Mouse (Mus musculus) heart, adult 2 months (tissue): Measurements from ENCODE around the gene D1Pas1. TPM values are rescaled to one million over a fixed set of nuclear protein-coding genes. Genes with fewer than 3 reads are reported as not detected.

ENCODE experiments used
- DNase-seq, 2 experiments: peaks; one replicate each; pipeline ENCODE4 v3.0.0; 2021
- H3K27ac ChIP-seq: fragments of 200-600 bp; 2 replicates; pipeline ENCODE4 v1.8.1; 2022
- H3K27me3 ChIP-seq: fragments of 200-500 bp; 2 replicates; pipeline ENCODE4 v1.6.1; 2012; ENCODE audit warnings: mild to moderate bottlenecking, low read length, inconsistent platforms, mixed read lengths; ENCODE audit not compliant: control insufficient read depth, insufficient read depth
- H3K36me3 ChIP-seq: fragments of 200-500 bp; 2 replicates; pipeline ENCODE4 v1.6.1; 2012; ENCODE audit warnings: low read length, inconsistent platforms; ENCODE audit not compliant: control insufficient read depth, insufficient read depth
- H3K4me1 ChIP-seq: fragments of 200-500 bp; 2 replicates; pipeline ENCODE4 v1.6.1; 2011; ENCODE audit warnings: low read length; ENCODE audit not compliant: control insufficient read depth, insufficient read depth
- H3K4me3 ChIP-seq: fragments of 200-600 bp; 2 replicates; pipeline ENCODE4 v1.8.1; 2022
- H3K79me2 ChIP-seq: fragments of 200-500 bp; replicated peaks from 2 replicates; pipeline ENCODE4 v1.6.1; 2012; ENCODE audit warnings: mild to moderate bottlenecking, inconsistent platforms, low read length, moderate library complexity, mixed read lengths; ENCODE audit not compliant: control insufficient read depth, insufficient read depth
- H3K9ac ChIP-seq: fragments of 200-500 bp; 2 replicates; pipeline ENCODE4 v1.6.1; 2012; ENCODE audit warnings: low read depth, mild to moderate bottlenecking, control low read depth, inconsistent platforms, low read length, mixed read lengths
- CTCF ChIP-seq: fragments of 200-600 bp; IDR thresholded peaks from 2 replicates; pipeline ENCODE4 v1.8.1; 2022; ENCODE audit warnings: antibody characterized with exemption, mild to moderate bottlenecking, moderate library complexity
- EP300 ChIP-seq: fragments of 200-500 bp; IDR thresholded peaks from 2 replicates; pipeline ENCODE4 v1.6.1; 2011; ENCODE audit warnings: low read depth, low read length, control low read depth; ENCODE audit not compliant: insufficient read depth
- POLR2A ChIP-seq: fragments of 200-500 bp; IDR thresholded peaks from 2 replicates; pipeline ENCODE4 v1.6.1; 2011; ENCODE audit warnings: mild to moderate bottlenecking, low read depth, low read length, control low read depth; ENCODE audit not compliant: insufficient read depth
- WGBS: fragments of 180-500 bp; shearing (Covaris S2); methylation state at CpG from one replicate; pipeline ENCODE4 v1.1.7; 2018; 5-methylcytosine and 5-hydroxymethylcytosine counted together
- intact Hi-C: fragments of 180-260 bp; cut with DNase I; formaldehyde crosslinking; loops from one replicate; pipeline ENCODE4 v1.15.1; 2025
- polyA plus RNA-seq: library from polyadenylated mRNA; depleted of rRNA; stranded (reverse); fragments of >200 nt; gene quantifications from 2 replicates; pipeline ENCODE4 v1.2.3, GENCODE M21; 2012
- total RNA-seq, 2 experiments: library from RNA; stranded (reverse); gene quantifications; 2 replicates each; pipeline ENCODE4 v1.2.3; 2021

Gene D1Pas1
- total and polyA plus RNA-seq, 3 experiments, result 0.13 TPM; not detected in 2

GRCm38 (mm10) chr1:186959380-186959779, 7.8 kb upstream of the D1Pas1 start:
- intact Hi-C loops, result no loop called here
- DNase-seq, result no peak
- H3K79me2 ChIP-seq, result no peaks in the 10 kb centered on the region

GRCm38 (mm10) chr1:186964143-186964875, 2.9 kb upstream of the D1Pas1 start:
- no peak overlapping the region for H3K9ac ChIP-seq
- H3K4me1 ChIP-seq, result no peaks in the 10 kb centered on the region
- no peaks in the 10 kb centered on the region for H3K79me2 ChIP-seq
- intact Hi-C loops, result loop anchor here (10.0 kb wide), 1 partner anchor 140 kb away; no protein-coding TSS in a partner anchor
- WGBS, result 54% methylated on average over 4 of the region's 4 CpGs
- H3K27me3 ChIP-seq, result no peaks in the 10 kb centered on the region
- H3K36me3 ChIP-seq, result no peaks in the 10 kb centered on the region
- no peak overlapping the region for H3K27ac ChIP-seq
- no peak for TF ChIP-seq CTCF
- no peak for TF ChIP-seq POLR2A
- no peak for TF ChIP-seq EP300
- H3K4me3 ChIP-seq, result no peak overlapping the region
- no peak for DNase-seq

More at GRCm38 (mm10) chr1:186959380-186959779, 7.8 kb upstream of the D1Pas1 start:
- no peaks in the 10 kb centered on the region for H3K27me3 ChIP-seq
- TF ChIP-seq CTCF (peak; percentile 46), EP300 (no peak)
- no peak overlapping the region for H3K9ac ChIP-seq
- 52% methylated on average over 4 of the region's 4 CpGs for WGBS
- H3K4me3 ChIP-seq, result no peak overlapping the region
- no peaks in the 10 kb centered on the region for H3K4me1 ChIP-seq
- no peak overlapping the region for H3K27ac ChIP-seq
- H3K36me3 ChIP-seq, result no peaks in the 10 kb centered on the region

GRCm38 (mm10) chr1:186967926-186968325, 710 bp downstream of the D1Pas1 start:
- H3K27ac ChIP-seq, result no peak overlapping the region
- no peak overlapping the region for H3K9ac ChIP-seq
- DNase-seq, result no peak
- intact Hi-C loops, result loop anchor here (10.0 kb wide), 1 partner anchor 143 kb away; no protein-coding TSS in a partner anchor
- H3K36me3 ChIP-seq, result no peaks in the 10 kb centered on the region
- WGBS, result 89% methylated on average over 34 of the region's 34 CpGs
- no peaks in the 10 kb centered on the region for H3K79me2 ChIP-seq
- no peak for TF ChIP-seq CTCF
- TF ChIP-seq POLR2A, result no peak
- TF ChIP-seq EP300, result no peak
- no peaks in the 10 kb centered on the region for H3K4me1 ChIP-seq
- H3K27me3 ChIP-seq, result no peaks in the 10 kb centered on the region
- H3K4me3 ChIP-seq, result no peak overlapping the region

GRCm38 (mm10) chr1:186976937-186977540, 9.8 kb downstream of the D1Pas1 start:
- DNase-seq, result no peak
- H3K27me3 ChIP-seq, result no peaks in the 10 kb centered on the region
- H3K4me3 ChIP-seq, result no peak overlapping the region
- H3K4me1 ChIP-seq, result no peaks in the 10 kb centered on the region
- H3K36me3 ChIP-seq, result no peaks in the 10 kb centered on the region
- intact Hi-C loops, result no loop called here
- WGBS, result 58% methylated on average over 4 of the region's 4 CpGs
- no peak overlapping the region for H3K9ac ChIP-seq
- TF ChIP-seq CTCF (no peak), POLR2A (no peak), EP300 (no peak)
- no peaks in the 10 kb centered on the region for H3K79me2 ChIP-seq
- H3K27ac ChIP-seq, result no peak overlapping the region

GRCm38 (mm10) chr1:186977801-186978200, 10.6 kb downstream of the D1Pas1 start:
- Histone ChIP-seq H3K79me2 (no peaks in the 10 kb centered on the region), H3K27ac (no peak overlapping the region), H3K36me3 (no peaks in the 10 kb centered on the region), H3K9ac (no peak overlapping the region), H3K4me3 (no peak overlapping the region), H3K4me1 (no peaks in the 10 kb centered on the region), H3K27me3 (no peaks in the 10 kb centered on the region)
- intact Hi-C loops, result no loop called here
- DNase-seq, result no peak
- TF ChIP-seq POLR2A (no peak), EP300 (no peak), CTCF (no peak)
- WGBS, result 94% methylated on average over 2 of the region's 2 CpGs

DNA sequence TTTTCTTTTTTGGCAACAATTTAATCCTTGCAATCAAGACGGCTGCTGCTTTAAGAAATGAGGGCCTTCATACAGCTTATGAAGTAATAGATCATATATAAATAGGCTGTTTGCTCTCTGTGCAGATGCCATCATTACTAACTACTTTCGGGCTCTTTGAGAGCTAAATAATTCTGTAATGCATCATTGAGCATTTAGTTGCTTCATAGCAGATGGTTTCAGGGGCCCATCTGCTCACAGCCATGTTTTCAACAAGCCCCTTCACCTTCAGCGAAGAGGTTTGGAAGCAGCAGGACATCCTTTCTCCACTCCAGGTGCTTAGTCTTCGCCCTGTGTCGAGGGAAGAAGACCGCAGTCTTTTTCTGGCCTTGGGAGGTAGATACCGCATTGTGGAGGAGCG, 12.2 kb downstream of the D1Pas1 start:
- DNase-seq, result no peak
- Histone ChIP-seq H3K36me3 (no peaks in the 10 kb centered on the region), H3K27ac (no peak overlapping the region), H3K4me1 (no peaks in the 10 kb centered on the region), H3K4me3 (no peak overlapping the region), H3K27me3 (no peaks in the 10 kb centered on the region), H3K79me2 (no peaks in the 10 kb centered on the region), H3K9ac (no peak overlapping the region)
- TF ChIP-seq EP300, result no peak
- TF ChIP-seq POLR2A, result no peak
- no peak for TF ChIP-seq CTCF
- intact Hi-C loops, result no loop called here
- 73% methylated on average over 8 of the region's 8 CpGs for WGBS
